Mouse (Mus musculus): Measurements from ENCODE around the gene Mapk1ip1l. TPM values are rescaled to one million over a fixed set of nuclear protein-coding genes. Genes with fewer than 3 reads are reported as not detected.

The Mapk1ip1l gene
- total and polyA plus RNA-seq, 3 experiments = 33.8 to 159 (median 59.5) TPM

DNA sequence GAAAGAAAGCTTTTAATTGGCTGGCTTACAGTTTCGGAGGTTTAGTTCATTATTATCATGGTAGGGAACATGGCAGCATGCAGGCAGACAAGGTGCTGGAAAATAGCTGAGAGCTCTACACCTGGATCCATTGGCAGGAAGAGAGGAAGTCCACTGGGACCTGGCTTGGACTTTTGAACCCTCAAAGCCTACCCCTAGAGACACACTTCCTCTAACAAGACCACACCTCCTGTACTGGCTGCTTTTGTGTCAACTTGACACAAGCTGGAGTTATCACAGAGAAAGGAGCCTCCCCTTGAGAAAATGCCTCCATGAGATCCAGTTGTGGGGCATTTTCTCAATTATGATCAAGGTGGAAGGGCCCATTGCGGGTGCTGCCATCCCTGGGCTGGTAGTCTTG is 12.8 kb upstream of the Mapk1ip1l start:
- H3K4me1 ChIP-seq (ENCODE audit: control insufficient read depth in 1 of 2, insufficient read depth in 2 of 2, low read length in 2 of 2) = peaks cover 10 to 22% of the 10 kb centered on the region in 2 experiments
- TF ChIP-seq HCFC1 (IDR thresholded peaks at IDR 0.05; ENCODE audit: low read depth, low read length) (no peak), CHD1 (IDR thresholded peaks at IDR 0.05; ENCODE audit: low read depth, low read length) (no peak), RCOR1 (IDR thresholded peaks at IDR 0.05; ENCODE audit: low read depth, low read length) (no peak), KAT2A (conservative IDR thresholded peaks at IDR 0.05; ENCODE audit: low read depth, low read length) (no peak), BHLHE40 (IDR thresholded peaks at IDR 0.05; ENCODE audit: borderline replicate concordance, low read depth, low read length) (no peak), USF2 (IDR thresholded peaks at IDR 0.05; ENCODE audit: borderline replicate concordance in 1 of 2, insufficient read depth in 1 of 2, low read depth in 1 of 2, low read length in 2 of 2) (no peak), TCF12 (IDR thresholded peaks at IDR 0.05; ENCODE audit: low read depth, low read length) (no peak), TBP (IDR thresholded peaks at IDR 0.05; ENCODE audit: low read depth, low read length) (no peak), ZNF384 (IDR thresholded peaks at IDR 0.05; ENCODE audit: low read depth, low read length) (no peak), CTCF (IDR thresholded peaks at IDR 0.05 in 2 of 3, conservative IDR thresholded peaks at IDR 0.05 in 1 of 3; ENCODE audit: control insufficient read depth in 1 of 3, insufficient read depth in 1 of 3, low read depth in 2 of 3, low read length in 3 of 3, poor library complexity in 1 of 3, severe bottlenecking in 1 of 3) (no peak), ZKSCAN1 (IDR thresholded peaks at IDR 0.05; ENCODE audit: low read depth, low read length) (no peak)
- H3K9me3 ChIP-seq (replicated peaks; ENCODE audit: insufficient read depth, low read length) = no peaks in the 10 kb centered on the region
- no peak overlapping the region for H3K4me3 ChIP-seq (ENCODE audit: control insufficient read depth in 1 of 2, insufficient read depth in 1 of 2, low read depth in 2 of 2, low read length in 2 of 2)
- H3K27ac ChIP-seq (ENCODE audit: control insufficient read depth, low read depth, low read length) = no peak overlapping the region
- peak; percentile 72 for DNase-seq (ENCODE audit: low read depth, low spot score)
- no peak overlapping the region for H3K9ac ChIP-seq (ENCODE audit: control insufficient read depth, low read depth, low read length, poor library complexity, severe bottlenecking)
- H3K79me2 ChIP-seq (ENCODE audit: control insufficient read depth, insufficient read depth, low read length, poor library complexity) = peaks cover 34% of the 10 kb centered on the region
- H3K27me3 ChIP-seq (ENCODE audit: control insufficient read depth in 1 of 2, insufficient read depth in 2 of 2, low read length in 2 of 2) = no peaks in the 10 kb centered on the region
- peaks cover 4 to 36% of the 10 kb centered on the region in 2 experiments; a peak in 3 of 4 replicates for H3K36me3 ChIP-seq (ENCODE audit: control insufficient read depth in 1 of 2, insufficient read depth in 2 of 2, low read length in 2 of 2)

DNA sequence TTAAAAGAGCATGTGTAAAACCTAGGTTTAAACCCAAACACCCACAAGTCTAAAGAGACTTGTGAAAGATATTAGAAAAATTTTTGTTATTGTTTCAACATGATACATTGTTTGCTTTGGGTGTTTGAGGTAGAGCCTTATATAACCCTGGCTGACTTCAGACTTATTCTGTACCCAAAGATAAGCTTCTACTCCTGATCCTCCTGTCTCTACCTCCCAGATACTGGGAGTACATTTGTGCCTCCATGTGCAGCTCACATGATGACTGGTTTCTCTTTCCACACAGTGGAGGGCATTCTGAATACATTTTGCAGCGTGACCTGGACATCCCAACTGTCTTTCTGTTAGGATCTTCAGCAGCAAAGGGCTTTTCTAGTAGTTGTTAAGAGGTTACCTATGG is 11.9 kb upstream of the Mapk1ip1l start:
- TF ChIP-seq MAX (IDR thresholded peaks at IDR 0.05; ENCODE audit: low read length) (no peak), SIN3A (IDR thresholded peaks at IDR 0.05; ENCODE audit: low read length) (no peak; the same call in 1 of the 2 replicates), ZMIZ1 (IDR thresholded peaks at IDR 0.05; ENCODE audit: low read depth, low read length) (no peak), USF2 (IDR thresholded peaks at IDR 0.05; ENCODE audit: borderline replicate concordance in 1 of 2, insufficient read depth in 1 of 2, low read depth in 1 of 2, low read length in 2 of 2) (no peak), KAT2A (conservative IDR thresholded peaks at IDR 0.05; ENCODE audit: low read depth, low read length) (no peak), GATA1 (IDR thresholded peaks at IDR 0.05; ENCODE audit: low read depth, low read length) (no peak), CTCF (IDR thresholded peaks at IDR 0.05 in 2 of 3, conservative IDR thresholded peaks at IDR 0.05 in 1 of 3; ENCODE audit: control insufficient read depth in 1 of 3, insufficient read depth in 1 of 3, low read depth in 2 of 3, low read length in 3 of 3, poor library complexity in 1 of 3, severe bottlenecking in 1 of 3) (no peak), MXI1 (IDR thresholded peaks at IDR 0.05; ENCODE audit: low read depth, low read length) (peak; percentile 28; the same call in 1 of the 2 replicates), MAFK (IDR thresholded peaks at IDR 0.05; ENCODE audit: borderline replicate concordance, low read depth, low read length) (no peak), POLR2AphosphoS2 (IDR thresholded peaks at IDR 0.05; ENCODE audit: low read length) (no peak), TAL1 (IDR thresholded peaks at IDR 0.05; ENCODE audit: low read length) (peak; percentile 20; the same call in 1 of the 2 replicates), UBTF (IDR thresholded peaks at IDR 0.05; ENCODE audit: borderline replicate concordance, insufficient read depth, low read depth, low read length) (no peak), USF1 (IDR thresholded peaks at IDR 0.05; ENCODE audit: low read depth, low read length) (no peak)
- peaks cover 10 to 22% of the 10 kb centered on the region in 2 experiments for H3K4me1 ChIP-seq (ENCODE audit: control insufficient read depth in 1 of 2, insufficient read depth in 2 of 2, low read length in 2 of 2)
- no peaks in the 10 kb centered on the region for H3K9me3 ChIP-seq (replicated peaks; ENCODE audit: insufficient read depth, low read length)
- H3K27me3 ChIP-seq (ENCODE audit: control insufficient read depth in 1 of 2, insufficient read depth in 2 of 2, low read length in 2 of 2) = no peaks in the 10 kb centered on the region
- no peak overlapping the region for H3K4me3 ChIP-seq (ENCODE audit: control insufficient read depth in 1 of 2, insufficient read depth in 1 of 2, low read depth in 2 of 2, low read length in 2 of 2)
- H3K27ac ChIP-seq (ENCODE audit: control insufficient read depth, low read depth, low read length) = no peak overlapping the region
- H3K9ac ChIP-seq (ENCODE audit: control insufficient read depth, low read depth, low read length, poor library complexity, severe bottlenecking) = no peak overlapping the region
- peak; percentile 21 for DNase-seq (ENCODE audit: low read depth, low spot score)
- H3K36me3 ChIP-seq (ENCODE audit: control insufficient read depth in 1 of 2, insufficient read depth in 2 of 2, low read length in 2 of 2) = peaks cover 4 to 35% of the 10 kb centered on the region in 2 experiments; a peak in 3 of 4 replicates
- peaks cover 30% of the 10 kb centered on the region for H3K79me2 ChIP-seq (ENCODE audit: control insufficient read depth, insufficient read depth, low read length, poor library complexity)
